Mouse (Mus musculus) limb, embryonic 11.5 days (tissue): Measurements from ENCODE around the gene Col6a3. TPM values are rescaled to one million over a fixed set of nuclear protein-coding genes. Genes with fewer than 3 reads are reported as not detected.

Experiments used
- polyA plus RNA-seq: library from polyadenylated mRNA; unstranded; fragments of >200 nt; fragmentation: Nextera tagmentation; extraction: Ambion mirVana; gene quantifications from 2 replicates; pipeline ENCODE4 v1.2.1, GENCODE M21; 2014

Col6a3 gene
- polyA plus RNA-seq, 1 experiment from 2014 or later = 7.5 TPM

Other genes starting within 250 kb of the Col6a3 start
- gene Cops8, start 241.0 kb downstream of the Col6a3 start, polyA plus RNA-seq = 205 and 212 TPM in 2 replicates
- 0.08 and 0.17 TPM in 2 replicates for gene Mlph, start 71.1 kb upstream of the Col6a3 start, polyA plus RNA-seq
- not detected in 2 replicates for gene Prlh, start 109.1 kb upstream of the Col6a3 start, polyA plus RNA-seq
- 0.44 and 1.0 TPM in 2 replicates for gene Rab17, start 125.7 kb upstream of the Col6a3 start, polyA plus RNA-seq
- 26.0 and 26.2 TPM in 2 replicates for gene Lrrfip1, start 154.8 kb upstream of the Col6a3 start, polyA plus RNA-seq